In genomic region chr1:150160314-150160713, GRCm38 (mm10) we compare ENCODE assay signal across 22 mouse cellular contexts.
A peak's percentile ranks its signal among the peaks of the same experiment; 100 is the strongest.
DNase-seq lines count a peak whose midpoint lies in the region; ATAC-seq and TF ChIP-seq lines count a peak whose summit lies in the region.
"Had no signal": no experiment of that assay in that cellular context is flagged by ENCODE, and none has a peak within 500 bp of the region (broad histone marks: within the 10 kb centered on the region; RNA-seq: fewer than 3 reads in every experiment).

No protein-coding gene starts in this region.

- no peaks in the 10 kb centered on the region for H3K36me3 ChIP-seq in kidney, postnatal 0 days (ENCODE audit: insufficient read depth, low read length)
- no peaks in the 10 kb centered on the region for H3K36me3 ChIP-seq in kidney, embryonic 14.5 days (ENCODE audit: control insufficient read depth, insufficient read depth, low read length)
- H3K36me3 ChIP-seq: G1E had no signal

- CTCF ChIA-PET in Patski (lab: Charles Lee) = interaction anchor here (2.2 kb wide), 1 partner anchor 8 kb away, joined by 6 read pairs; no protein-coding TSS in a partner anchor

- peak; percentile 12 for DNase-seq in kidney, postnatal 0 days (ENCODE audit: low spot score)
- peak; percentile 27 for DNase-seq in Muller cell, postnatal 12 days (ENCODE audit: inconsistent ontology term)
- peak; percentile 34 for DNase-seq in Patski (ENCODE audit: low read depth, low spot score)
- no peak for DNase-seq in adrenal gland, postnatal 36 days
- no peak for DNase-seq in gastrocnemius, adult 8-10 months (ENCODE audit: low spot score in 2 of 2)
- DNase-seq: adrenal gland, adult 2 months; adrenal gland, adult 8-10 months; adrenal gland, postnatal 10 days; adrenal gland, postnatal 14 days; adrenal gland, postnatal 25 days; B cell, adult 2 months; cerebellum, adult 11 months; cerebellum, adult 11-12 months; cerebellum, adult 18-20 months; cerebellum, adult 2 months; cerebellum, adult 8-10 months; cerebellum, adult 9-10 months had no signal

- H3K4me1 ChIP-seq in kidney, postnatal 0 days (replicated peaks; ENCODE audit: insufficient read depth, low read length) = no peaks in the 10 kb centered on the region
- no peaks in the 10 kb centered on the region for H3K4me1 ChIP-seq in kidney, embryonic 14.5 days (ENCODE audit: control insufficient read depth, insufficient read depth, low read length)

- in situ Hi-C loops in Patski (cut with MboI; ENCODE audit: low pct_unique_long_range_greater_than_20kb) = no loop called here

- no peak overlapping the region for H3K4me3 ChIP-seq in kidney, postnatal 0 days (replicated peaks; ENCODE audit: low read depth, low read length)
- H3K4me3 ChIP-seq in kidney, embryonic 14.5 days (ENCODE audit: low read length) = no peak overlapping the region

- no peak overlapping the region for H3K9ac ChIP-seq in kidney, postnatal 0 days (ENCODE audit: low read depth, low read length)
- H3K9ac ChIP-seq in kidney, embryonic 14.5 days (ENCODE audit: low read depth, low read length) = no peak overlapping the region

- no peaks in the 10 kb centered on the region for H3K9me3 ChIP-seq in kidney, postnatal 0 days (replicated peaks; ENCODE audit: low read length)
- H3K9me3 ChIP-seq in kidney, embryonic 14.5 days (ENCODE audit: control insufficient read depth, low read length) = no peaks in the 10 kb centered on the region

- no peak for ATAC-seq in kidney, postnatal 0 days (replicated peaks; ENCODE audit: low FRiP score, low read depth)
- no peak for ATAC-seq in kidney, embryonic 14.5 days (ENCODE audit: low FRiP score, low TSS enrichment)
- ATAC-seq in Patski = peak; percentile 92
- ATAC-seq: activated CD4-positive, CD25-positive, alpha-beta regulatory T cell, adult 4 months; CD4-positive, CD25-positive, alpha-beta regulatory T cell, adult 4 months had no signal

- no peaks in the 10 kb centered on the region for H3K27me3 ChIP-seq in kidney, postnatal 0 days (ENCODE audit: insufficient read depth, low read length)
- no peaks in the 10 kb centered on the region for H3K27me3 ChIP-seq in kidney, embryonic 14.5 days (ENCODE audit: control insufficient read depth, insufficient read depth, low read length)
- H3K27me3 ChIP-seq in Patski = no peaks in the 10 kb centered on the region
- H3K27me3 ChIP-seq: CH12.LX had no signal

- no peak for TF ChIP-seq CTCF in kidney, postnatal 0 days (IDR thresholded peaks at IDR 0.05; ENCODE audit: low read depth)
- no peak for TF ChIP-seq CTCF in Patski (IDR thresholded peaks at IDR 0.05)

- no peak overlapping the region for H3K4me2 ChIP-seq in kidney, postnatal 0 days (ENCODE audit: low read length)
- H3K4me2 ChIP-seq in kidney, embryonic 14.5 days (replicated peaks; ENCODE audit: low read depth, low read length) = no peak overlapping the region

- WGBS in kidney, postnatal 0 days = 41% methylated on average over 2 of the region's 2 CpGs
- 63% methylated on average over 2 of the region's 2 CpGs for WGBS in kidney, embryonic 14.5 days

- H3K27ac ChIP-seq in kidney, postnatal 0 days = no peak overlapping the region
- H3K27ac ChIP-seq in kidney, embryonic 14.5 days (ENCODE audit: low read depth, low read length) = no peak overlapping the region

- POLR2A ChIA-PET in Patski (lab: Charles Lee) = no interaction called here

Comparison
In these comparisons a context has a peak if more than half of its experiments do, and no peak if none do; other contexts are left out.
1. DNase-seq: peak in kidney, postnatal 0 days (single experiment), Muller cell, postnatal 12 days (single experiment) and Patski (single experiment); none in adrenal gland, postnatal 36 days (0 of 2) and gastrocnemius, adult 8-10 months (0 of 2).